Mouse (Mus musculus): ENCODE results near the gene Nicn1.

Gene Nicn1

GRCm38 (mm10) chr9:108337848-108338550, 47.8 kb downstream of the Nicn1 start:
- no peak for DNase-seq (ENCODE audit: low spot score in 2 of 2)

DNA sequence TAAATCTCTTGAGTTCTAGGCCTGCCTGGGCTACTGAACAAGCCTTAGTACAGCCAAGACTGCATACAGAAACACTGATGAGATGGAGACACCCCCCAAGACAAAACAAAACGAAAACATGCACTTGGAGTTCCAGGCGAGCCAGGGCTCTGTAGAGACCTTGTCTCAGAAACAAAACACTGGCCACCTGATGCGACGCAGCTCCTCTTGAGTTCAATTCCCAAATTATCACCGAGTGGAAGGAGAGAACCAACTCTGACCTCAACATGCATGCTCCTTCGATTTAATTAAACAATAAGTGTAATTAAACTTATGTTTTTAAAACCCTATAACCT, 48.3 kb downstream of the Nicn1 start:
- DNase-seq (ENCODE audit: low spot score in 2 of 2): no peak

DNA sequence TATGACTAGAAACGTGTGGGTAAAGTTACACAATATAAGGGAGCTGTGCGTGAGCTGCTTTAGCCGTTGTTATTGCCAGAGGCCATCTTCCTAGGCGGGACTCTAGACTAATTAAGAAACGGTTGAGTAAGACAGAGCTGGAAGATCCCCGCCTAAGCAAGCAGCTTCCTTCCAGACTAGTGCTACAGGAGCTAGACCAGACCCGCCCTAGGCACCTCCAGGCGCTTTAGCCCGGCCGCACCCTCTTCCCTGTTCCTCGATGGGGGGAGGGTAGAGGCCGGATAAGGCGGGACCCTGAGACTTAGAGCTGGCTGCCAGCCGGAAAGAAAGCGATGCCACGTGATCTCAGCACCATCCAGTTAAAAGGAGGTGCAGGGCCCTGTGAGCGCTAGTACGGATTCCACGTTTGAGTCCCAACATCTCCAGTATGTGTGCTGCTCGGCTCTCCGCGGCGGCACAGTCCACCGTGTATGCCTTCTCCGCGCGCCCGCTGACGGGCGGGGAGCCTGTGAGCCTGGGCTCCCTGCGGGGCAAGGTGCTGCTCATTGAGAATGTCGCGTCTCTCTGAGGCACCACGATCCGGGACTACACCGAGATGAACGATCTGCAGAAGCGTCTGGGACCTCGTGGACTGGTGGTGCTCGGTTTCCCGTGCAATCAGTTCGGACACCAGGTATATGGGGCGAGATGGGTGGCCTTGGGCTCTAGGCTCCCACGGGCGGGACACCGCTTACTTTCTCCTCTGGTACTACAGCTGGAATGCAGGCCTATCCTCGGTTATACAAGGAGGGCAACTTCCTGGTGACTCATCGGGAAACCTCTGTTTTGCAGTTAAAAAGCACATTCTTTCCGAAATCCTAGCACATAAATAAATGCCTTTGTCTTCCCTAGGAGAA, 48.9 kb downstream of the Nicn1 start, which contains the start of gene Gpx1:
Gene Gpx1, plus strand, starts transcription at position 18 of the 896 bp plus-strand sequence.
- peak; percentile 95 to 98 for DNase-seq (ENCODE audit: low spot score in 2 of 2)

- DNase-seq (ENCODE audit: low spot score in 2 of 2): peak; percentile 27 to 32
Measured at GRCm38 (mm10) chr9:108339886-108340257, 49.6 kb downstream of the Nicn1 start.

DNA sequence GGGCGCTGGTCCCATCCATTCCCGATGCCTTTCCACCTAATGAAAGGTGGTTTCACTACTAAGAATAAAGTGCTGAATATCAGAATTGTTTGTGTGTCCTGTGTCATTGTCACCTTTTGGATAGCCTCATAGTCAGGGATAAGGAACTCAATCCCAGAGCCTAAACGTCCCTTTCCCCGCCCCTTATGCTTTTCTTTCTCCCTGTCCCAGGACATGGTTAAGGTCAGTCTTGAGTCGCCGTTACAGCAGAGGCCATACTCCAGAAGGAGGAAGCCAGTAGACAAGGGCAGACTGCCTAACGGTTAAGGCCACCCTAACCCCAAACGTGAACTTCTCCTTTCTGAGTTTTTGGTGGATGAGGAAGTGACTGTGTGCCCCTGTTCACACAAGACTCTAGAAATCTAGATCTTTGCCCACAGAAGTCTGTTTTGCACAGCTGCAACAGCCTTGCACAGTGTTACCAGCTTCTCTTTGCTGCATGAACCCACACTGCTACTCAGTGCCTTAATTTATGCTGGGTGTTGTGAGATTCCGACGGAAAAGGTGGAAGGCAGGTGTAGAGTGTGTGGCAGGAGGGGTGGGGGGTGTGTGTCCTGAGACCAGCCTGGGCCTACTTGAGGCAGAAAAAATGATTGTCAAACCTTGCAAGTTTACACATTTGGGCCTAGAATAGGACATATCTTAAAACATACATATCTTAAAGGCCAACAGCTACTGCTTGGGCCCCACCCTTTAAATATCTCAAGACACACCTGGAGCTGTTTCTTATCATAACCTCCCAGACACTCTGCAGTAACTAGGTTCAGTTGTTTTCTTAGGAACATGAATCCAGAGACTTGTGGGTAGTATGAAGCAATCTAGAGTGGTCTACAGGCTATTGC, 50.3 kb downstream of the Nicn1 start:
- peak; percentile 39 to 55 for DNase-seq (ENCODE audit: low spot score in 2 of 2)

- DNase-seq (ENCODE audit: low spot score in 2 of 2): no peak
Measured at GRCm38 (mm10) chr9:108341139-108341475, 50.9 kb downstream of the Nicn1 start.

- DNase-seq (ENCODE audit: low spot score in 2 of 2): no peak
Measured at GRCm38 (mm10) chr9:108341801-108342200, 51.6 kb downstream of the Nicn1 start.

GRCm38 (mm10) chr9:108342301-108342831, 52.1 kb downstream of the Nicn1 start:
- DNase-seq (ENCODE audit: low spot score in 2 of 2): peak; percentile 21 to 51

DNA sequence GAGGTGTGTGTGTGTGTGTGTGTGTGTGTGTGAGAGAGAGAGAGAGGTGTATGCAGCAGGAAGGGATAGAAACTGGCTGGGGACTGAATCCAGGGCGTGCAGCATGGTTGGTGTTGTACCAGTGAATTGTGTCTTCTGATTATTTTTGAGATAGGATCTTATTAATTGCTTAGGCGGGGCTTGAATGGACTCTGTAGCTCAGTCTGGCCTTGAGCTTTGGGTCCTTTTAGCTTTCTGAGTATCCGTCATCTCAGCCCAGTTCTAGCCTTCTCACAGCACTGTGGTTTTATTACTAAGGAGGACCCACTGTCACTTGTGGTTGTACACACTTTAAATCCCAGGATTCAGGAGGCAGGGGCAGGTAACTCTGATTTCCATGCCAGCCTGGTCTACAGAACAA, 53.1 kb downstream of the Nicn1 start:
- DNase-seq (ENCODE audit: low spot score in 2 of 2): no peak

GRCm38 (mm10) chr9:108343835-108344234, 53.6 kb downstream of the Nicn1 start:
- no peak for DNase-seq (ENCODE audit: low spot score in 2 of 2)

DNA sequence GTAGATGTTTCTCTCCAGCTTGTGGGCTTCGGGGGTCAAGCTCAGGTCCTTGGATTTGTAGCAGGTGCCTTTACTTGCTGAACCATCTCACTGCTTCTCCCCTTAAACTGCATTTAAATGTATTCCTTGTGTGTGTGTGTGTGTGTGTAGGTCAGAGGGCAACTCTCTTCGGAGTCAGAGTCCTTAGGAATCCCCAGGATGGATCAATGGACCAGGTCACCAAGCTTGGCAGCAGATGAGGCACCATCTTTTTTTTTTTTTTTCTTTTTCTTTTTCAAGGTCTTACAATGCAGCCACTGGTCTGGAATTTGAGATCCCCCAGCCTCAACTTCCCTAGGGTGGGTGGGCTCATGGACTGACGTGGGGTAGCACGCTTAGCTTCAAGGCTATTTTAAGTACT, 54.2 kb downstream of the Nicn1 start:
- no peak for DNase-seq (ENCODE audit: low spot score in 2 of 2)
